Comparison of ENCODE assay signal across 22 mouse cellular contexts in genomic region chr5:93036254-93036653, GRCm38 (mm10). TPM values are rescaled to one million over a fixed set of nuclear protein-coding genes. Genes with fewer than 3 reads are reported as not detected.
"Had no signal": no experiment of that assay in that cellular context is flagged by ENCODE, and none has a peak within 500 bp of the region (broad histone marks: within the 10 kb centered on the region; RNA-seq: fewer than 3 reads in every experiment).

No protein-coding gene starts in this region.

- H3K9me3 ChIP-seq: liver, embryonic 15.5 days; megakaryocyte, embryonic 14.5 days; midbrain, embryonic 10.5 days; midbrain, embryonic 12.5 days; neural tube, embryonic 13.5 days; neural tube, embryonic 15.5 days had no signal

- H3K9ac ChIP-seq: liver, embryonic 15.5 days; liver, postnatal 0 days; midbrain, embryonic 12.5 days; neural tube, embryonic 13.5 days; neural tube, embryonic 15.5 days had no signal

- H3K4me1 ChIP-seq: midbrain, embryonic 12.5 days; neural tube, embryonic 15.5 days had no signal

- H3K36me3 ChIP-seq: liver, embryonic 15.5 days; midbrain, embryonic 10.5 days; midbrain, embryonic 12.5 days; neural tube, embryonic 13.5 days; neural tube, embryonic 15.5 days had no signal

- H3K27ac ChIP-seq: liver, embryonic 15.5 days; macrophage; midbrain, embryonic 10.5 days; midbrain, embryonic 12.5 days; neural tube, embryonic 13.5 days; neural tube, embryonic 15.5 days had no signal

- H3K4me2 ChIP-seq: liver, embryonic 15.5 days; midbrain, embryonic 12.5 days; neural tube, embryonic 13.5 days; neural tube, embryonic 15.5 days had no signal

- H3K4me3 ChIP-seq: liver, embryonic 15.5 days; megakaryocyte, embryonic 14.5 days; midbrain, embryonic 10.5 days; midbrain, embryonic 12.5 days; myocyte; neural tube, embryonic 13.5 days; neural tube, embryonic 15.5 days had no signal

- ATAC-seq: liver, postnatal 0 days; midbrain, embryonic 16.5 days had no signal

- DNase-seq: liver, postnatal 0 days; lung, adult 2 months; lung, postnatal 10 days; lung, postnatal 36 days; midbrain, embryonic 14.5 days; retina, postnatal 1 day; right cerebral cortex, adult 18-20 months; right cerebral cortex, postnatal 25 days; right cerebral cortex, postnatal 4 days; spleen, adult 18-20 months; thymus, adult 18-20 months; thymus, postnatal 25 days; thymus, postnatal 4 days had no signal

RNA-seq across cellular contexts. Expression of gene Sowahb, which starts 8.6 kb away (rescaled TPM):
- polyA plus RNA-seq: macrophage; midbrain, embryonic 14.5 days; midbrain, embryonic 16.5 days; myocyte; neural tube, embryonic 13.5 days; neural tube, embryonic 15.5 days had no signal
